Mouse (Mus musculus) erythroblast, embryonic 14.5 days (primary cell): Measurements from ENCODE around the gene Ggn.

Source experiments
- GATA1 ChIP-seq: IDR thresholded peaks from 2 replicates; pipeline ENCODE4 v1.6.1; 2012; ENCODE audit warnings: low read length, inconsistent platforms, mixed read lengths
- TAL1 ChIP-seq: IDR thresholded peaks from 3 replicates; pipeline ENCODE4 v1.6.1; 2012; ENCODE audit warnings: low read length, inconsistent platforms, mixed read lengths

- TF ChIP-seq GATA1 (no peak), TAL1 (no peak)
Observed at GRCm38 (mm10) chr7:29148771-29149170, 21.2 kb upstream of the Ggn start.
